ENCODE assay signal across 19 mouse cellular contexts in the genomic region with DNA sequence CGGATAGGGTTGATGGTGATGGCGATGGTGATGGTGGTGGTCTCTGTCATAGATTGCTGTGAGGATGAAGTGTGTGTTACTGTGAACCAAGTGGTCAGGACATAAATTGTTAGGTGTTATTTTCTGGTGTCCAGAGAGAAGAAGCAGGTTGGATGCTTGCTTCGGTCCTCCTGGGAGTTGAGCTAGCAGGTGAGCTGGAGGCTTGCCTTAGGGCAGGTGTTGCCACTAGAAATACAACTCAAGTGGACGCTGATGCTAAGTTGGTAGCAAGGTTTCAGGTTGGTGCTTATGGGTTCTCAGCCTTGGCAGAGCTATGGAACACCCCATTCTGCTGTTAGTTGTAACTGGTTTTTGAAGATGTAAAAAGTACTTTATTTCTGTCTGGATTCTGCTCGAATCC. TPM values are rescaled to one million over a fixed set of nuclear protein-coding genes. Genes with fewer than 3 reads are reported as not detected.
DNase-seq lines count a peak whose midpoint lies in the region; ATAC-seq and TF ChIP-seq lines count a peak whose summit lies in the region.
"Had no signal": no experiment of that assay in that cellular context is flagged by ENCODE, and none has a peak within 500 bp of the region (broad histone marks: within the 10 kb centered on the region; RNA-seq: fewer than 3 reads in every experiment).

No protein-coding gene starts in this region.

- H3K9me3 ChIP-seq in liver, embryonic 11.5 days (ENCODE audit: control insufficient read depth, low read length) = no peaks in the 10 kb centered on the region
- H3K9me3 ChIP-seq in megakaryocyte, embryonic 14.5 days = no peaks in the 10 kb centered on the region
- no peaks in the 10 kb centered on the region for H3K9me3 ChIP-seq in liver, embryonic 15.5 days (replicated peaks)
- H3K9me3 ChIP-seq: embryonic facial prominence, embryonic 12.5 days; forebrain, embryonic 13.5 days; heart, embryonic 10.5 days; hindbrain, embryonic 15.5 days had no signal

- intact Hi-C loops in heart, adult 2 months (cut with DNase I) = no loop called here

- H3K9ac ChIP-seq in heart, adult 2 months (ENCODE audit: low read depth, low read length) = no peak overlapping the region
- H3K9ac ChIP-seq in liver, embryonic 11.5 days (ENCODE audit: low read depth, low read length) = no peak overlapping the region
- H3K9ac ChIP-seq in liver, embryonic 15.5 days = peak overlapping the region; percentile 15; the same call in 1 of the 2 replicates
- H3K9ac ChIP-seq: embryonic facial prominence, embryonic 12.5 days; forebrain, embryonic 13.5 days; forebrain, postnatal 0 days; hindbrain, embryonic 15.5 days had no signal

- H3K4me2 ChIP-seq in liver, embryonic 11.5 days = peak overlapping the region; percentile 29
- H3K4me2 ChIP-seq in liver, embryonic 15.5 days = peak overlapping the region; percentile 81; the same call in 1 of the 2 replicates
- H3K4me2 ChIP-seq: embryonic facial prominence, embryonic 12.5 days; forebrain, embryonic 13.5 days; hindbrain, embryonic 15.5 days had no signal

- H3K4me3 ChIP-seq in heart, adult 2 months = no peak overlapping the region
- no peak overlapping the region for H3K4me3 ChIP-seq in liver, embryonic 11.5 days (ENCODE audit: low read depth, low read length)
- peak overlapping the region; percentile 84 for H3K4me3 ChIP-seq in megakaryocyte, embryonic 14.5 days (replicated peaks)
- no peak overlapping the region for H3K4me3 ChIP-seq in liver, embryonic 15.5 days (replicated peaks)
- H3K4me3 ChIP-seq: embryonic facial prominence, embryonic 12.5 days; forebrain, embryonic 13.5 days; heart, embryonic 10.5 days; hindbrain, embryonic 15.5 days had no signal

- no peak for TF ChIP-seq POLR2A in heart, adult 2 months (IDR thresholded peaks at IDR 0.05; ENCODE audit: insufficient read depth, low read depth, low read length)

- peak; percentile 58 for DNase-seq in heart, adult 11 months
- no peak for DNase-seq in heart, adult 2 months
- no peak for DNase-seq in liver, embryonic 11.5 days (ENCODE audit: low spot score)
- DNase-seq in liver = no peak
- DNase-seq: adrenal gland, postnatal 14 days; cerebellum, adult 11-12 months; cerebellum, adult 9-10 months; cerebellum, postnatal 25 days; forebrain, postnatal 0 days; gastrocnemius, postnatal 14 days; heart, postnatal 36 days had no signal

- peaks cover 26% of the 10 kb centered on the region for H3K4me1 ChIP-seq in heart, adult 2 months (ENCODE audit: control insufficient read depth, insufficient read depth, low read length)
- peaks cover 63% of the 10 kb centered on the region for H3K4me1 ChIP-seq in liver, embryonic 11.5 days (replicated peaks; ENCODE audit: control insufficient read depth, insufficient read depth, low read length)
- peaks cover 74% of the 10 kb centered on the region for H3K4me1 ChIP-seq in megakaryocyte, embryonic 14.5 days
- H3K4me1 ChIP-seq in liver, embryonic 15.5 days (replicated peaks) = peaks cover 82% of the 10 kb centered on the region

- ATAC-seq in liver, embryonic 11.5 days (replicated peaks; ENCODE audit: low FRiP score) = no peak
- no peak for ATAC-seq in megakaryocyte, adult 5-6 weeks (ENCODE audit: poor library complexity, severe bottlenecking)
- ATAC-seq in liver, embryonic 15.5 days (ENCODE audit: insufficient read depth) = no peak
- no peak for ATAC-seq in monocyte, adult 5-6 weeks (replicated peaks; ENCODE audit: insufficient number of reproducible peaks, low FRiP score, low TSS enrichment, poor library complexity, severe bottlenecking)
- ATAC-seq: forebrain, embryonic 13.5 days; forebrain, postnatal 0 days had no signal

- peaks cover 5% of the 10 kb centered on the region for H3K36me3 ChIP-seq in heart, adult 2 months (ENCODE audit: control insufficient read depth, insufficient read depth, low read length)
- no peaks in the 10 kb centered on the region for H3K36me3 ChIP-seq in liver, embryonic 11.5 days (ENCODE audit: control insufficient read depth, insufficient read depth, low read length)
- peaks cover 48% of the 10 kb centered on the region for H3K36me3 ChIP-seq in megakaryocyte, embryonic 14.5 days (replicated peaks; ENCODE audit: low read length)
- 0 out of 2 replicates have a peak, but pooled peaks cover 4% of the 10 kb centered on the region for H3K36me3 ChIP-seq in liver, embryonic 15.5 days (replicated peaks)
- H3K36me3 ChIP-seq: embryonic facial prominence, embryonic 12.5 days; heart, embryonic 10.5 days; hindbrain, embryonic 15.5 days had no signal

- H3K27ac ChIP-seq in heart, adult 2 months = no peak overlapping the region
- H3K27ac ChIP-seq in liver, embryonic 11.5 days (ENCODE audit: low read depth, low read length) = no peak overlapping the region
- peak overlapping the region; percentile 94; the same call in 1 of the 2 replicates for H3K27ac ChIP-seq in liver, embryonic 15.5 days (replicated peaks)
- H3K27ac ChIP-seq: embryonic facial prominence, embryonic 12.5 days; forebrain, embryonic 13.5 days; heart, embryonic 10.5 days; hindbrain, embryonic 15.5 days had no signal

- H3K79me2 ChIP-seq in heart, adult 2 months (replicated peaks; ENCODE audit: control insufficient read depth, insufficient read depth, low read length) = peaks cover 10% of the 10 kb centered on the region

- 85% methylated on average over 5 of the region's 5 CpGs for WGBS in heart, adult 2 months
- 85% methylated on average over 5 of the region's 5 CpGs for WGBS in liver, embryonic 11.5 days
- 82% methylated on average over 5 of the region's 5 CpGs for WGBS in liver, embryonic 15.5 days (ENCODE audit: insufficient replicate concordance)

- no peak for TF ChIP-seq CTCF in heart, adult 2 months (IDR thresholded peaks at IDR 0.05)

- H3K27me3 ChIP-seq in heart, adult 2 months (ENCODE audit: control insufficient read depth, insufficient read depth, low read length) = no peaks in the 10 kb centered on the region
- H3K27me3 ChIP-seq in liver, embryonic 11.5 days (replicated peaks; ENCODE audit: control insufficient read depth, insufficient read depth, low read length) = no peaks in the 10 kb centered on the region
- H3K27me3 ChIP-seq in megakaryocyte, embryonic 14.5 days (replicated peaks) = no peaks in the 10 kb centered on the region
- H3K27me3 ChIP-seq in liver, embryonic 15.5 days = no peaks in the 10 kb centered on the region
- H3K27me3 ChIP-seq: embryonic facial prominence, embryonic 12.5 days; forebrain, embryonic 13.5 days; hindbrain, embryonic 15.5 days had no signal

- TF ChIP-seq EP300 in heart, adult 2 months (IDR thresholded peaks at IDR 0.05; ENCODE audit: insufficient read depth, low read depth, low read length) = no peak

RNA-seq across cellular contexts. Expression of gene Bach1, which starts 4.1 kb away (rescaled TPM):
- total RNA-seq in heart, adult 2 months (2021) = 10 to 100 TPM; 26.4 to 27.9 TPM
- 8.3 and 11.1 TPM in 2 replicates for polyA plus RNA-seq in heart, adult 2 months (2012; rRNA removed)
- polyA plus RNA-seq in liver, embryonic 11.5 days (2014; fragmentation: Nextera tagmentation; extraction: Ambion mirVana) = 10.6 and 11.1 TPM in 2 replicates
- 6.0 and 6.3 TPM in 2 replicates for polyA plus RNA-seq in megakaryocyte, embryonic 14.5 days (2012; ENCODE audit: insufficient read depth, low replicate concordance)
- total RNA-seq in megakaryocyte, adult 5-6 weeks (2015) = 52.2 and 53.5 TPM in 2 replicates
- total RNA-seq in megakaryocyte, adult 5-6 weeks (2017) = 90.8 and 98.4 TPM in 2 replicates
- 6.5 and 6.9 TPM in 2 replicates for polyA plus RNA-seq in liver, embryonic 15.5 days (2015; fragmentation: Nextera tagmentation; extraction: Ambion mirVana)
- total RNA-seq in monocyte, adult 5-6 weeks (2017) = 116 to 177 TPM (median 171 TPM) in 3 replicates
